Mouse (Mus musculus) G1E (cell line): ENCODE measurements around the gene Rcn1. TPM values are rescaled to one million over a fixed set of nuclear protein-coding genes. Genes with fewer than 3 reads are reported as not detected.
A peak's percentile ranks its signal among the peaks of the same experiment; 100 is the strongest.

Source experiments
- ATAC-seq: 2 replicates; pipeline ENCODE4 v1.8.0; 2016; ENCODE audit warnings: mild to moderate bottlenecking; ENCODE audit not compliant: insufficient number of reproducible peaks, poor library complexity, low FRiP score, severe bottlenecking; ENCODE audit errors: extremely low read depth
- DNase-seq: peaks from one replicate; pipeline ENCODE4 v3.0.0; 2012; ENCODE audit warnings: low spot score
- H3K27me3 ChIP-seq: 2 replicates; pipeline ENCODE4 v1.6.1; 2012; ENCODE audit warnings: mild to moderate bottlenecking, low read length, inconsistent platforms; ENCODE audit not compliant: insufficient read depth
- H3K36me3 ChIP-seq: replicated peaks from 2 replicates; pipeline ENCODE3; 2012; ENCODE audit warnings: mild to moderate bottlenecking, inconsistent platforms
- H3K4me1 ChIP-seq: 2 replicates; pipeline ENCODE4 v1.6.1; 2012; ENCODE audit warnings: low read depth, low read length, inconsistent platforms, mixed read lengths; ENCODE audit not compliant: insufficient read depth
- H3K4me3 ChIP-seq: 2 replicates; pipeline ENCODE4 v1.5.1; 2012; ENCODE audit warnings: low read depth, mild to moderate bottlenecking, inconsistent platforms, low read length, moderate library complexity, mixed read lengths
- H3K9me3 ChIP-seq: replicated peaks from 2 replicates; pipeline ENCODE4 v1.6.1; 2012; ENCODE audit warnings: inconsistent platforms
- CTCF ChIP-seq: IDR thresholded peaks from 2 replicates; pipeline ENCODE4 v1.5.1; 2012; ENCODE audit warnings: low read depth, low read length, inconsistent platforms, mixed read lengths
- GATA1 ChIP-seq: IDR thresholded peaks from 2 replicates; pipeline ENCODE4 v1.6.1; 2012; ENCODE audit warnings: borderline replicate concordance, low read length, inconsistent platforms, mixed read lengths
- GATA2 ChIP-seq: IDR thresholded peaks from 2 replicates; pipeline ENCODE4 v1.6.1; 2012; ENCODE audit warnings: low read depth, low read length, inconsistent platforms, borderline replicate concordance
- POLR2AphosphoS5 ChIP-seq: IDR thresholded peaks from 2 replicates; pipeline ENCODE4 v1.6.1; 2012; ENCODE audit warnings: low read depth, low read length, inconsistent platforms; ENCODE audit not compliant: insufficient replicate concordance
- TAL1 ChIP-seq: conservative IDR thresholded peaks from 2 replicates; pipeline ENCODE4 v1.6.1; 2012; ENCODE audit warnings: low read depth, low read length, inconsistent platforms, mixed read lengths
- polyA plus RNA-seq: library from polyadenylated mRNA; stranded (reverse); fragments of >175 nt; gene quantifications from 2 replicates; pipeline ENCODE4 v1.2.3, GENCODE M21; 2012
- total RNA-seq, 2 experiments: library from RNA; stranded (forward) in 1 of 2; stranded (reverse) in 1 of 2; fragments of 200-1000 nt in 1 of 2; fragments of >200 nt in 1 of 2; fragmentation: Nextera tagmentation in 1 of 2; gene quantifications; 2 replicates each; pipeline ENCODE4 v1.2.3; 2014 to 2017

Rcn1 gene
- total RNA-seq (2014; fragmentation: Nextera tagmentation) (6.1 and 7.4 TPM in 2 replicates), total RNA-seq (2017) (22.1 and 23.6 TPM in 2 replicates), polyA plus RNA-seq (2.5 and 3.0 TPM in 2 replicates)

GRCm38 (mm10) chr2:105399085-105399891, at the start of gene Rcn1:
Gene Rcn1, minus strand, starts transcription at chr2:105399319.
- H3K27me3 ChIP-seq = no peaks in the 10 kb centered on the region; the same call in 1 of the 2 replicates
- no peaks in the 10 kb centered on the region for H3K9me3 ChIP-seq
- peaks cover 43% of the 10 kb centered on the region for H3K4me1 ChIP-seq
- ATAC-seq = peak; percentile 82
- TF ChIP-seq GATA1 (no peak), CTCF (no peak), GATA2 (no peak), TAL1 (peak; percentile 13; the same call in 1 of the 2 replicates)
- peaks cover 19% of the 10 kb centered on the region for H3K36me3 ChIP-seq
- peak within 1 kb of the TSS; percentile 78 for H3K4me3 ChIP-seq
- DNase-seq = peak; percentile 71

GRCm38 (mm10) chr2:105444072-105444471, 45.0 kb upstream of the Rcn1 start:
- Histone ChIP-seq H3K4me1 (no peaks in the 10 kb centered on the region), H3K4me3 (no peak overlapping the region), H3K9me3 (no peaks in the 10 kb centered on the region), H3K27me3 (no peaks in the 10 kb centered on the region), H3K36me3 (no peaks in the 10 kb centered on the region)
- no peak for DNase-seq
- TF ChIP-seq CTCF (peak; percentile 44; the same call in 1 of the 2 replicates), POLR2AphosphoS5 (no peak)
- no peak; the same call in 1 of the 2 replicates for ATAC-seq

- no peaks in the 10 kb centered on the region for H3K9me3 ChIP-seq
- no peaks in the 10 kb centered on the region for H3K4me1 ChIP-seq
- H3K36me3 ChIP-seq = no peaks in the 10 kb centered on the region
- H3K4me3 ChIP-seq = no peak overlapping the region
- DNase-seq = no peak
- 0 out of 2 replicates have a peak, but pooled peaks cover 3% of the 10 kb centered on the region for H3K27me3 ChIP-seq
- TF ChIP-seq CTCF (no peak), TAL1 (no peak), GATA2 (no peak), POLR2AphosphoS5 (no peak), GATA1 (no peak)
- no peak for ATAC-seq
Measured at GRCm38 (mm10) chr2:105439022-105439421, 39.9 kb upstream of the Rcn1 start.

GRCm38 (mm10) chr2:105438525-105438924, 39.4 kb upstream of the Rcn1 start:
- Histone ChIP-seq H3K4me1 (no peaks in the 10 kb centered on the region), H3K4me3 (no peak overlapping the region), H3K9me3 (no peaks in the 10 kb centered on the region), H3K36me3 (no peaks in the 10 kb centered on the region), H3K27me3 (0 out of 2 replicates have a peak, but pooled peaks cover 3% of the 10 kb centered on the region)
- DNase-seq (no peak), ATAC-seq (no peak)
- no peak for TF ChIP-seq CTCF

- Histone ChIP-seq H3K9me3 (no peaks in the 10 kb centered on the region), H3K4me3 (no peak overlapping the region), H3K36me3 (no peaks in the 10 kb centered on the region), H3K27me3 (peaks cover 14% of the 10 kb centered on the region), H3K4me1 (peaks cover 2% of the 10 kb centered on the region; the same call in 1 of the 2 replicates)
- DNase-seq (no peak), ATAC-seq (no peak)
- TF ChIP-seq GATA1 (no peak), TAL1 (no peak), POLR2AphosphoS5 (no peak), CTCF (no peak), GATA2 (no peak)
Measured at GRCm38 (mm10) chr2:105432927-105433326, 33.8 kb upstream of the Rcn1 start.

- peaks cover 13% of the 10 kb centered on the region for H3K27me3 ChIP-seq
- no peaks in the 10 kb centered on the region for H3K9me3 ChIP-seq
- ATAC-seq (no peak), DNase-seq (no peak)
- H3K4me3 ChIP-seq = no peak overlapping the region
- peaks cover 15% of the 10 kb centered on the region for H3K4me1 ChIP-seq
- H3K36me3 ChIP-seq = no peaks in the 10 kb centered on the region
- TF ChIP-seq TAL1 (no peak), GATA1 (no peak), GATA2 (no peak), CTCF (no peak), POLR2AphosphoS5 (no peak)
Measured at GRCm38 (mm10) chr2:105430373-105430772, 31.3 kb upstream of the Rcn1 start.
